Mouse (Mus musculus) urinary bladder, adult 2 months (tissue): ENCODE results near the gene AI854703. TPM values are rescaled to one million over a fixed set of nuclear protein-coding genes. Genes with fewer than 3 reads are reported as not detected.
A peak's percentile ranks its signal among the peaks of the same experiment; 100 is the strongest.

ENCODE experiments used
- DNase-seq: peaks from one replicate; pipeline ENCODE4 v3.0.0; 2022; ENCODE audit warnings: low spot score
- polyA plus RNA-seq: library from polyadenylated mRNA; depleted of rRNA; stranded (reverse); fragments of >200 nt; gene quantifications from 2 replicates; pipeline ENCODE4 v1.2.3, GENCODE M21; 2012; rRNA removed

The AI854703 gene
- 5.7 and 6.2 TPM in 2 replicates for polyA plus RNA-seq

DNA sequence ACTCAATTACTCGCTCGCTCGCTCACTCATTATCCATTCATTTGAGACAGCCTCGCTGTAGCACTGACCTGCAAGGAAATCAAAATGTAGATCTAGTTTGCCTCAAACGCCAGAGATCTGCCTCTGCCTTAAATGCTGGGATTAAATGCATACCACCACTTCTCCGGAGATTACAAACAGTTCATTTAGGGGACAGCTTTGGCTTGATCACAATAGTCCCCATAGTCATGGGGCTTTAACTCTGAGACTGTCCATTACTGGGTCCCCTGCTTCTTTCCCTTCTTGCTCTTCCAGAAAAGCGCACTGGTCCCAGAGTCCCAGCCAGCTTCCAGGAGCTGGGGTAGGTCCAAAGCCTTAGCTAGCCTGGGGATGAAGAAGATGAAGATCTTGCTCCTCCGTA lies at the start of gene AI854703:
Gene AI854703 (plus strand): TSS at position 301 of the 400 bp plus-strand sequence.
- no peak for DNase-seq

DNA sequence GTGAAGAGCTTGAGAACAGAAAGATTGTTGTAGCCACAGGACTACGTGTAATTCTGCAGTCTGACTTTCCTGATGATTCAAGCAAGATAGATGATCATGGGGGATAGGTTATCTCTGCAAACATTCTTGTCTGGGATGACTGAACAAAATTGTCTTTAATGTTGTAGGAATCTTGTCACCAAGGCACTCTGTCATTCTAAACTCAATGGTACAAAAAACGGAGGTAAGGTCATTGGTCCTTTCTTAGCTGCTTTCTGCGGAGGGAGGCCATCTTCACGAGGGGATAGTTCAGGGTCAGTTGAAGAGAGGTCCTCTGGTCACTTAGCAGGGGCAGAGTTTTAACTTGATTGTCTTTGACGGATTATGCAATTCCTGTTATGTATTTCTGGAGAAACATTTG lies 47.8 kb upstream of the AI854703 start:
- no peak for DNase-seq

DNA sequence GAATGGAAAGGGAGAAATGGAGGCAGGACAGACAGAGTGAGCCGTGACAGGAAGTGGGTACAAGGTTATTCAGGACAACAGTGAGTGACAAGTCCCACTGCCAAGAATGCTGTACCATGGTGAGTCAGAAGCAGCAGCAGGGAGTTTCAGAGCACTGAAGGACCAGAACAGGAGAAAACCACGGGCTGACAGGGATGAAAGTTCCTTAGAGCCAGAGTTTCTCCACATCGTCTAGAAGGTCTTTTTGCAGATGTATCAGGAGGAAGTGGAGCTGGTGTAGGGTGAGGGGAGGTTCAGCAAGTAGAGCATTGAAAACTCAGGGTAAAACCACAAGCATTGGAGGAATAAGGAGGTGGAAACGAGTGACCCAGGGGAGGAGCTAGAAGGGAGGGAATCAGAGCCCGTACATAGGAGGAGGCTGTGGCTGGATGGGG lies 47.3 kb upstream of the AI854703 start:
- DNase-seq: no peak

DNA sequence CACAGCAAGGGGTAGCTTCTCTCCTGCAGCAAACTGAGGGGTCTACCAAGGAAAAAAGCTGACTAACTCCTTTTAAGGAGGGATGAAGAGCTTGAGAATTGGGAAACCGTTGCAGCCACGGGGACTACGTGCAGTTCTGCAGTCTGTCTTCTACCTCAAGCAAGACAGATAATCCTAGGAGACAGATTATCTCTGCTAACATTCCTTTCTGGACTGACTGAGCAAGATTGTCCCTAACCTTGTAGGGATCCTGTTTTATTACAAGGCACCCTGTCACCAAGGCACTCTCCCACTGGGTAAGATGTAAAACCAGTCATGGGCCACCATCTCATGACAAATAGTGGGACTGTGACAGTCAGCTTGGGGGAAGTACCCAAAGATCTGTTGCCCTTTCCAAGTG lies 45.3 kb upstream of the AI854703 start:
- DNase-seq: no peak

DNA sequence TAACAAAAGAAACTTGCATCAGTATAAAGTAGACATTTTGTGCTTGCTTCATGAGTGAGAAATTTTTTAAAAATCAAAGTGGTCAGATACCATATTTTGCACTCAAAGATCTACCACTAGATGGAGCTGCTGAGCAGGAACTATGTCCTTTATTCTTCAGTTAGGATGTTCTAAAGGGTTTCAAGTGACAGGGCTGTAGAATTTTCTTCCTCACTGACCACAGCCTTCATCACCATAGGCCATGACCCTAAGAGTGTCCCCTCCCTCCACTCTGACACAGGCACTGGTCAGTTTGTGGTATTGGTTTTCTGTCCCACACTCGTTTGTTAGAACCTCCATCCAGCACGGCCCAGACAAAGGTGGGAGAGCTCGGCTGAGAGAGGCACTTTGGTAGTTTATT lies 44.5 kb upstream of the AI854703 start:
- no peak for DNase-seq

DNA sequence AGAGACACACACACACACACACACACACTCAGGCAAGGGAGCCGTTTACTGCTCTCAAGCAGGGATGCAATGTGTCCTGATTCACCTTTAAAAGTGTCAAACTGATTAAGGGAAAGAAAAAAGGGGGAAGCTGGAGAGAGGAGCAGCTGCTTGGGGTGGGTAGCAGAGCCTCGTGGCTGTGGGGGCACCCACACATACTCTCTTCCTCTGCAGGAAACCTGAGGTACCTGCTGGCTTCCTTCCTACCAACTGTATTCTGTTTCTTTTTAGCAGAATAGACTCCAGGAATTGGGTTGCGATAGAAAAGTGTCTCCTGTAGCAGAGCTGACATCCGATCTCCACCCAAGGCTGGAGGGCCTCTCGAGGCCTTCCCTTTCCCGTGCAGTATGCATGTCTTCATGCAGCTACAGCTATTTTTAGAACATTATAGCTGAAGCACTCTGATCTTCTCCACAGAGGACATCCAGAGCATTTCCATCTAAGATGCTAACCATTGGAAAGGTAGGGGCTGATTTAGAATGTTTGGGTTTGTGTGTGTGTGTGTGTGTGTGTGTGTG lies 37.3 kb upstream of the AI854703 start, which contains the start of gene Gm45021:
Gene Gm45021 (plus strand): TSS at position 417 of the 557 bp plus-strand sequence.
- no peak for DNase-seq

DNA sequence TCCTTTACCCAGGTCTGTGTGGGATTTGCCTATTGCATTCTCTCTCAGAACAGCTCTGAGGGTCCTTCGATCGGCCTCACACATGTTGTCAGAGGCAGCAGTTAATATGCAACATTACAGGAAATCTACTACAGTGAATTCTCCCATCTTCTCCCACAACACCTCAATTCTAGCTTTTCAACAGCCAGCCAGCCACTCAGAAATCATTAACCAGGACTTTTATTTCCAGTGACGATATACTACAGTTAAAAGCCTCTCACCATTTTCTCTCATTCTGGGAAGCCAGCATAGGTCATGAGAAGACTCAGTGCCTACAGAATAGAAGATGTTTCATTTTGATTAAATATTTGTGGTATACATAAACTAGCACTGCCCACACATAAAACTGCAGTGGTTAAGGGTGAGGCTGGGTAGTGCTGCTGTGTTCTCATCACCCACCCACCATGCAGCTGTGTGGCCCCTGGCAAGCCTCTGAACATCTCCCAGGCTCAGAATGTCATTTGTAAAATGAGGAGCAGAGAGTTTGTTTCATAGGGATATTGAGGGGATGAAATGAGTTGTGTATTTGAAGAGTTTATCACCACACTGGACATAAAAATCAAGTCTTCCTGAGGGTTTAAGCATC lies 35.2 kb upstream of the AI854703 start:
- DNase-seq: no peak

DNA sequence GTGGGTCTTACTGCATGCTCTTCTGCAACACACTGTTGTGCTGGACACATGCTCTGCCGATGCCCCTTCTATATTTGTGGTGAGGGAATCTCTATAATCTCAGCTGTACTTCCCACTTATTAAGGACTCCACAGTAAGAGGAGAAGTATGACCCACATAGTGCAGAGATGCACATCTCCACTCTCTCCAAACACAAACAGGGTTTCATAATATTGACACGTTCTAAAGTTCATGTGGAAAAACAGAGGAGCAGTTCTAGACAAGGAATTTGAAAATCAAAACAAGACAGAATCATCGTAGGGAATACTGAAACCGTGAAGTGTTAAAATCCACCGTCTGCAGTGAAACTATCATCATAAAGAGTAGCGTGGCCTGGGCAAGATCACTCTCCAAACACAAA lies 34.7 kb upstream of the AI854703 start:
- DNase-seq: no peak

DNA sequence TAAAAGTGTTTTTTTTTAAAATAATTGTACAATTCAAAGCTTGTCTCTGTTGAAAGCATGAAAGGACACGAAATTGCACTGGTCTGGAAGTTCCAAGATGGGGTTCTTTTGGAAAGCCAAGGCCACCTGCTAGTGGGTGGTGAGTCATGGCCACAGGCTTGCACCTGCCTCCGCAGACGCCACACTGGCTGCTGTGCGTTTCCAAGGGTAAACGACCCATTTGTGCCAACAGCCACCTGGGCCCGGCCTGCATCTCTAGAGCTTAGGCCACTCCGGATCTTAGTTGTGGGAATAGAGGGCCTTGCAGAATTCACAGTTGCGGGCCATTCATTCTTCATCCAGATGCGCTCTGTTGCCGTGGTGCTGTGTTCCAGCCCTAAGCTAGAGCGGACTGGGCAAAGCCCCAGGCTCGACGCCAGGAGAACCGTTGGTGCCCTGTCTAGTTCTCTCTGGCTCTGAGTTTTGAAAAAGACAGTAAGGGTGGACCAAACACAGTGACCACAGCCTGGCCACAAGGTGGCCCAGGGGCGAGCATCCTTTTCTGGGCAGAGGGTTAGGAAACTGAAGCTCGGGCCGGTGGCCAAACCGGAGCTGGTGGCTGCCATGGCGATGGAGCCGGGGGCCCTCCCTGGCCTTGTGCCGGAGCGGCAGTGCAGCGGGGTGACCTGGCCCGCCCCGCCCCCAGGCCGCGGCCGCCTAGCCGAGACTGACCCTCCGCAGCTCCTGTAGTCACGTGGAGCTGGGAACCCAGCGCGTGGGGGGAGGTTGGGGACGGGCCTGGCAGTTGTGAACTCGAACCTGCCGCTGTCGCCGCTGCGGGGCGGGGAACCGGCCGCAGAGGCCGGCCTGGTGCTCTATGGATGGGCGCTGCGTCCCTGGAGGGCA lies 33.2 kb upstream of the AI854703 start, which contains the start of the genes Repin1 and Gm44965:
Gene Repin1 (plus strand): TSS at position 726 of the 885 bp plus-strand sequence.
Gene Gm44965 (plus strand): TSS at position 784 of the 885 bp plus-strand sequence.
- DNase-seq: peak; percentile 97

DNA sequence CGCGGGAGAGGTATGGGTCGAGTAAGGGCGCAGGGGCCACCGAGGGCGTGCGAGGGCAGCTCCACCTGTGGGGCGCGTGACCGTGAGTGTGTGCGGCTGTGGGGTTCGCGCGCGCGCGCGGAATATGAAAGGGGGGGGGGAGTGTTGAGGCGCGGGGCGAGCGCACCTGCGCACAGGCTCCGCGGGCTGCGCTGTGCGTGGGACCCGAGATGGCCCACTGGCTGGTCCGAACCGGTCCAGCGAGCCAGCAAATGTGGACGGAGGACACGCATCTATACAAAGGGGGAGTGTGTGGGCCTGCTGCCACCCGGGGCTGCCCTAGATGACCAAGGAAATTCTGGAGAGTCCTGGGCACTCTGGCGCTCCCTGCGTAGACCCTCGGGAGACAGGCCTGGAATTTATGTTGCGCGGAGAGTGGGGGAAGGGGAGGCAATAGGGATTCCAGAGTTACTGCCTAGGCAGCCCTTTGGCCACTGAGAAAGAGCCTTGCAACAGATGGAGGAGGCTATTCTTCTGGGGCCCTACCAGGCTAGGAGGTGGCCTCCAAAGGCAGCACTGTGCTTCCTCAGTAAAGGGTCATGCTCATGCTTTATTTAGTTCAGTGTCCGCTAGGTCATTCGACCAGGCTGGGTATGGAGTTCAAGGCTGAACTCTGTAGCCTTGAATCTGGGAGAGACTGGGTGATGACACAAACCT lies 32.4 kb upstream of the AI854703 start:
- no peak for DNase-seq

DNA sequence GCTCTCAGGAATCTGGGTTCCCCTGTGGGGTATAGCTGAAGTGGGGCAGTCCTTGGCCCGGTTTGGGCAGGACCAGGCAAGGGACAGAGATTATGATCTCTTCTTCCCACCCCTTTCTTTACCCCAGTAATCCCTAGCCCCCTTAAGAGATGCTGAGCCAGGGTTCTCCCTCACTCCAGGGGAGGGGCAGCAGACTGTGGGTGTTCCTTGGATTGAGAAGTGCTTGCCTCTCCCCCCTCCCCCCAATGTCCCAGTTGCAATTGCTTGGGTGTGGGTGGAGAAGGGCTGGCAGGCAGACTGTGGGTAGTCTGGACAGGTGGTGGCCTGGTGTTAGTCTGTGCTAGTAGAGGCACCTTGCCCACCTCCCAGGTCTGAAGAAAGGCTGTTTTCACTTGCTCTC lies 31.3 kb upstream of the AI854703 start:
- DNase-seq: no peak

DNA sequence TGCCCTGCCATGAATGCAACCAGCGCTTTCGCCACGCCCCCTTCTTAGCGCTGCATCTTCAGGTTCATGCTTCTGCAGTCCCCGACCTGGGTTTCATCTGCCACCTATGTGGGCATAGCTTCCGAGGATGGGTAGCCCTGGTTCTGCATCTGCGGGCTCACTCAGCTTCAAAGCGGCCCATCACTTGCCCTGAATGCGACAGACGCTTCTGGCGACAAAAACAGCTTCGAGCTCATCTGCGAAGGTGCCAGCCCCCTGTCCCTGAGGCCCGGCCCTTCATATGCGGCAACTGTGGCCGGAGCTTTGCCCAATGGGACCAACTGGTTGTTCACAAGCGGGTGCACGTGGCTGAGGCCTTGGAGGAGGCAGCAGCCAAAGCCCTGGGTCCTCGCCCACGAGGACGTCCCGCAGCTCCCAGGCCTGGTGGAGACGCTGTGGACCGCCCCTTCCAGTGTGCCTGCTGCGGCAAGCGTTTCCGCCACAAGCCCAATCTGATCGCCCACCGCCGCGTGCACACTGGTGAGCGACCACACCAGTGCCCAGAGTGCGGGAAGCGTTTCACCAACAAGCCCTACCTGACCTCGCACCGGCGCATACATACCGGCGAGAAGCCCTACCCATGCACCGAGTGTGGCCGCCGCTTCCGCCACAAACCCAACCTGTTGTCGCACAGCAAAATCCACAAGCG lies 29.9 kb upstream of the AI854703 start:
- DNase-seq: no peak

DNA sequence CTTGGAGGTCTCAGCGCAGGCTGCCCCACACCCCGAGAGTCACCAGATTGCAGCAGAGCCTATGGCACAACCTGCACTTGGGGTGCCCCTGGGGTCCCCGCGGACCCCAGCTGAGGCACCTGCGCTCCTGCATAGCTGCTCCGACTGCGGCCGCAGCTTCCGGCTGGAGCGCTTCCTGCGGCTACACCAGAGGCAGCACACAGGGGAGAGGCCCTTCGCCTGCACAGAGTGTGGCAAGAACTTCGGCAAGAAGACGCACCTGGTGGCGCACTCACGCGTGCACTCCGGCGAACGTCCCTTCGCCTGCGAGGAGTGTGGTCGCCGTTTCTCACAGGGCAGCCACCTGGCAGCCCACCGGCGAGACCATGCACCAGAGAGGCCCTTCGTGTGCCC lies 29.3 kb upstream of the AI854703 start:
- DNase-seq: no peak

DNA sequence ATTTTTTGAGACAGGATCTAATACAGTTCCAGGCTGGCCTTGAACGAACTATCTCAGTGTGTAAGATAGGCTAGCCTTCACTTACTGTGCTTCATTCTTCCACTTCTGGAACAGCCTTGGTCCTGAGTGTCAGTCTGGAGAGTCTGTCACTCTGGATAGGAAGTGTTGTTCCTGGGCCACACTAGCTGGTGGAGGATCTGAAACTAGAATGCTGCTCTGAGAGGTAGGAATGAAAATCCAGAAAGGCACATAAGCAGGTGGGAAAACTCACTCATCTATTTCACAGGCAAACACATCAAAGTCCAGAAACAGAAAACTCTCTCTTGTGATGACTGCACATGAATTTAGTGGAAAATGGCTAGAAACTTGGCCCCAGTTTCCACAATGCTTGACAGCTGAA lies 26.0 kb upstream of the AI854703 start:
- DNase-seq: no peak

DNA sequence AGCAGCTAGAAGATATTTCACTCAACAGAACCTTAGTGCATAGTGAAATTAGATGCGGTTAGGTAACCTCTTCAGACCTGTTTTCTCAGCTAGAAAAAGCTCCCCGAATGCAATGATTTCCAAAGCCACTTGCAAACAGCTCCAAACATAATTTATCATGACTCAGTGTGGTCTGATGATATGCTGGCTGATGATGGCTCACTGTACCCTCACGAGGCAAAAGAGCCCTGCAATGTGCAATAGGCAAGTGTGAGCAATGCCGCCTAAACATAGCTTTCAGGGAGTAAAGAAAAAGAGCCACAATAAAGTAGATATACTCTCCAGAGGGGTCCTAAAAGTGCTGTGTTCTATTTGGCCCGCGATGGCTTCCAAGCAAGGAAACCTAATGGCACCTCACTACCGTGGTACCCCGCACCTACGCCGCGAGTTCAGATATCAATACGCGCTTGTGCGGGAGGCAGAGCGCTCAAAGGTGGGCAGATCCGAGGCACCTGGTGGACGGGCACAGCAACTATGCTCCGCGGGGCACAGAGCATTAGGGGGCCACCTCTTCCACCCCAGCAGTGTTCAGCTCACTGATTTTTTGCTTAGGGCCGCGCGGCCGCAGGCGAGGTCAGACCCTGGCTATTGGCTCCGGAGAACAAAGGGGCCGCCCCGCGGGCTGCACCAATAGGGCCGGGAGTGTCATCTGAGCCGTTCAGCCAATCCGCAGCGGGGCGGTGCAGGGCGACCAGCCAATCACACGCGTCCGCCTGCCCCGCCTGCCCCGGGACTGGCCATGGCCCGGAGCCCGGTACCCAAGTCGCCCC lies 25.1 kb upstream of the AI854703 start, which contains the start of gene Zfp775:
Gene Zfp775 (plus strand): TSS at position 793 of the 809 bp plus-strand sequence.
- peak; percentile 96 for DNase-seq

DNA sequence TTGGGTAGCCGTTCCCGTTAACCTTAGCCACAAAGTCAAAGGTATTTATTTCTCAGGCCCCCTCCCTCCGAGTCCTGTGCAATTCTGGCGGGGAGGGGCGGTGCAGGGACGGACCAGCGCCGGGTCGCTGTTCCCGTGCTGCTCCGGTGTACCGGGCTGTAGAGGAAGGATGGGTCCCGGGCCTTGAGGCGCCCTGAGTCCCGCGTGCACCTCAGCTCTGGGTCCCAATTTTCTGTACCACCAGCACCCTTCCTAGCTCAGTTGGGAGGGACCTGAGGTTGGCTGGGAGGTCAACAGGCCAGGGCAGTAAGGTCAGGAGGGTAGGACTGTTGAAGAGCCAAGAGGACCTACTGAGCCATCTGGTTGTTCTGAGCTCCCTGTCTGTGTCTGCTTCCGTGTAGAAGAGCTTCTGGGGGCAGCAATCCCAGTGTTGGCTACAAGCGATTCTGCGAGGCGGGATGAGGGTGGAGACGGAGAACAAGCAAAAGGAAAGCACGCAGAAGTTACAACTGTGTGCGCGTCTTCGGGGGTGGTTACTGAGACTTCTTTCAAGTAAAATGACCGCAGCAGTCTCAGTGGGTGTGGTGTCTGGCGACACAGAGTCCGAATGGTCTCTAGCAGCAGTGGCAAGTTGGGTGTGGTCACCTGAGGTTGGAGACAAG lies 24.4 kb upstream of the AI854703 start:
- DNase-seq: no peak

DNA sequence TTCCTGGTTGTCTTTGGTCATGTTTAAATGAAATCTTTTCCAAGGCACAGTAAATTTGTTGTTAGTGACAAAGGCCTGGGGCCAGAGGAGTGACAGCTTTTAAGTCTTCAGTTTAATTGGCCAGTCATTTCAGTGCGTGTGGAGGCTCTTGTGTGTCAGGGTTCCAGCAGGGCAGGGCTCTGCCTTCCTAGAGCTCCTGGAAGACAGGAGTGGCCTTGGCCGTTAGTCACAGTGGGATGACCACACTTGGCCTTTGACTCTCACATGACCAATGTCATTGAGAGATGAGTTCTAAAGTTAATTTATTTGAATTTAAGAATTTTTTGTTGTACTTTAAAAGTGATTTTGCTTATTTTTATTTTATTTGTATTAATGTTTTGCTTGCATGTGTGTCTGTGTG lies 18.4 kb upstream of the AI854703 start:
- DNase-seq: no peak

DNA sequence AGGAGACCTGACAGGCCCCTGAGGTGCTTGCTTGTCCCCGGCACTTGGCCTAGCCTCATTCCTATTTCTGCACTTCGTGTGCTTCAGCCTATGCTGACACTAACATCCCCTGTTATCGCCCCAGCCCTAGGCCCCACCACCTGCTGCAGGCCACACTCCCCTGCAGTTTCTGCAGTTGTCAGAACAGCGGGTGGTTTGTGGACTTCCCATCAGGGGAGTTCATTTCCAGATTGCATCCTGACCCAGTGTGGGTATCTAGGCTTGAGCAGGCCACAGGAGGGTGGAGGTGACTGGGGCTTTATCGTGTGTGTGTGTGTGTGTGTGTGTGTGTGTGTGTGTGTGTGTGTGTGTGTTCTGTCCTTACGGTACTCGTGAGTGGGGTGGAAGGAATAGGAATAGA lies 17.1 kb upstream of the AI854703 start:
- DNase-seq: no peak

DNA sequence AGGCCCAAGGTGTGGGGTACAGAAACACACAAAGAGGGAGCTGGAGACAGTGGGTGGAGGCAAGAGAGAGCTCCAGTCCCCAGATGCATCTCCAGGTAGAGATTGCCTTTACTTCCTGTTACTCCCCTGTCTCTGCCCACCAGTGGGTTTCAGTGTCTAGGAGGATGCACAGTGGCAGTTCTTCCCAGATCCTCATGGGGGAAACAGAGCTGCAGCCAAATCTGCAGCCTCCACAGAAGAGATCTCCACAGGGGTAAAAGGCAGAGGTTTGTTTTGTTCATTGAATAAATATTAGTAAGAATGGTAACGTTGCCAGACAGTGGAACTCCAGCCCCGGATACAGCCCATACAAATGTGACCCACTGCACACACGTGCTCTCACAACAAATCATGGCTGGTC lies 15.9 kb upstream of the AI854703 start:
- DNase-seq: no peak

DNA sequence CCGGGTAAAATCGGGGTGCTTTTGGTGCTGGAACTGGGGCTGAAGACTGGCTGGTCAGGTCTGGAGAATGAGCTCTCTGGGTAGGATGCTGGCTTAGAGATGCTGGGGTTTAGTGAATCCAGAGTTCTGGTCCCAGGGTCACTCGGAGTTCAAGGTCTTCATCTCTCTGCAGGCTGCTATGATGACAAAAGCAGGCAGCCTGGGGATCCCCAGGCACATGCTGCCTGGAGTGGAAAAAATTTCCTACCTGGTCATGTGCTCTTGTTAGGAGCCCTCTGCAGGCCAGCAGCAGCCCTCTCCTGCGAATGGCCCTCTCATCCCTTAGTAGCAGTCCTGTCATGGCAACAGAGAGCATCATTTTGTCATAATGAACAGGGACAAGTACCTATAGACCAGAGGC lies 13.1 kb upstream of the AI854703 start:
- no peak for DNase-seq
